Comparison of ENCODE assay signal across 28 mouse cellular contexts in genomic region chr12:99781774-99782173, GRCm38 (mm10).
"Had no signal": no experiment of that assay in that cellular context is flagged by ENCODE, and none has a peak within 500 bp of the region (broad histone marks: within the 10 kb centered on the region; RNA-seq: fewer than 3 reads in every experiment).

No protein-coding gene starts in this region.

- H3K9ac ChIP-seq: embryonic facial prominence, embryonic 12.5 days; embryonic facial prominence, embryonic 13.5 days; embryonic facial prominence, embryonic 15.5 days; forebrain, embryonic 12.5 days; forebrain, embryonic 13.5 days; forebrain, embryonic 15.5 days; forebrain, postnatal 0 days; heart, embryonic 12.5 days had no signal

- DNase-seq: cerebellum, adult 2 months; cerebellum, adult 8-10 months; cerebellum, adult 9-10 months; cerebellum, adult 9-11 months; cerebellum, postnatal 10 days; cerebellum, postnatal 14 days; cerebellum, postnatal 25 days; cerebellum, postnatal 36 days; embryo, embryonic 11 days; forebrain, postnatal 0 days; gastrocnemius, adult 2 months; gastrocnemius, postnatal 10 days; gastrocnemius, postnatal 14 days; gastrocnemius, postnatal 25 days; gastrocnemius, postnatal 36 days; heart, adult 18-20 months; heart, adult 2 months had no signal

- H3K27me3 ChIP-seq: embryonic facial prominence, embryonic 12.5 days; embryonic facial prominence, embryonic 13.5 days; embryonic facial prominence, embryonic 15.5 days; forebrain, embryonic 12.5 days; forebrain, embryonic 13.5 days; forebrain, embryonic 15.5 days; heart, embryonic 12.5 days had no signal

- H3K9me3 ChIP-seq: embryonic facial prominence, embryonic 12.5 days; embryonic facial prominence, embryonic 13.5 days; embryonic facial prominence, embryonic 15.5 days; forebrain, embryonic 10.5 days; forebrain, embryonic 12.5 days; forebrain, embryonic 13.5 days; forebrain, embryonic 15.5 days; heart, embryonic 12.5 days had no signal

- ATAC-seq: forebrain, embryonic 13.5 days; forebrain, embryonic 14.5 days; forebrain, embryonic 15.5 days; forebrain, embryonic 16.5 days; forebrain, postnatal 0 days had no signal

- H3K4me2 ChIP-seq: embryonic facial prominence, embryonic 12.5 days; embryonic facial prominence, embryonic 13.5 days; embryonic facial prominence, embryonic 15.5 days; forebrain, embryonic 12.5 days; forebrain, embryonic 13.5 days; forebrain, embryonic 15.5 days; heart, embryonic 12.5 days had no signal

- H3K27ac ChIP-seq: embryonic facial prominence, embryonic 12.5 days; embryonic facial prominence, embryonic 13.5 days; embryonic facial prominence, embryonic 15.5 days; forebrain, embryonic 10.5 days; forebrain, embryonic 12.5 days; forebrain, embryonic 13.5 days; forebrain, embryonic 15.5 days; gastrocnemius, adult 2 months; heart, adult 2 months had no signal

- H3K36me3 ChIP-seq: embryonic facial prominence, embryonic 12.5 days; embryonic facial prominence, embryonic 13.5 days; embryonic facial prominence, embryonic 15.5 days; forebrain, embryonic 10.5 days; forebrain, embryonic 12.5 days; forebrain, embryonic 15.5 days; heart, embryonic 12.5 days had no signal

- H3K4me3 ChIP-seq: embryonic facial prominence, embryonic 12.5 days; embryonic facial prominence, embryonic 13.5 days; embryonic facial prominence, embryonic 15.5 days; erythroblast, embryonic 14.5 days; forebrain, embryonic 10.5 days; forebrain, embryonic 12.5 days; forebrain, embryonic 13.5 days; forebrain, embryonic 15.5 days; gastrocnemius, adult 2 months; heart, adult 2 months; heart, embryonic 12.5 days had no signal
